Comparison of ENCODE assay signal across 19 mouse cellular contexts in the genomic region with DNA sequence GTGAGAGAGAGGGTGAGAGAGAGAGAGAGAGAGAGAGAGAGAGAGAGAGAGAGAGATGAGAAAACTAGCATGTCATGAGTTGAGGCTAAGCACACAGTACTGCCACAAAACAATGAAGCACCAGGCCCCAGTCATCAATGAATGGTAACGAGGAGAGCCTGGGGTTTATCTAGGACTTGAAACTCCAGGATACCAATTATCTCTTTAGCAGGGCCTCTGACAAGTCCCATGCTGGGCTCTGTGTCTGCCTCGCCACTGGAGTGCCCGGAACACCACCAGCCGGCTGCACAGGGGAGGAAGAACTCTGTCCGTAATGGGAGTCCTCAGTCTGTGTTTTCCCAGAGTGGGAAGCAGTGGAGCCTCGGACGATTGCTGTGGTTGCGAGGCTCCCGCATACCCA. TPM values are rescaled to one million over a fixed set of nuclear protein-coding genes. Genes with fewer than 3 reads are reported as not detected.
DNase-seq lines count a peak whose midpoint lies in the region; ATAC-seq and TF ChIP-seq lines count a peak whose summit lies in the region.
"Had no signal": no experiment of that assay in that cellular context is flagged by ENCODE, and none has a peak within 500 bp of the region (broad histone marks: within the 10 kb centered on the region; RNA-seq: fewer than 3 reads in every experiment).

No protein-coding gene starts in this region.

- no peak overlapping the region for H3K4me3 ChIP-seq in heart, embryonic 11.5 days (ENCODE audit: low read depth, low read length)
- H3K4me3 ChIP-seq in midbrain, embryonic 11.5 days (ENCODE audit: low read depth, low read length) = no peak overlapping the region
- no peak overlapping the region for H3K4me3 ChIP-seq in midbrain, embryonic 15.5 days
- no peak overlapping the region for H3K4me3 ChIP-seq in forebrain, postnatal 0 days (ENCODE audit: low read depth, low read length)
- H3K4me3 ChIP-seq: hindbrain, embryonic 15.5 days; limb, embryonic 15.5 days had no signal

- H3K4me1 ChIP-seq in heart, embryonic 11.5 days (ENCODE audit: control insufficient read depth, insufficient read depth, low read length) = peaks cover 16% of the 10 kb centered on the region
- peaks cover 32% of the 10 kb centered on the region for H3K4me1 ChIP-seq in midbrain, embryonic 11.5 days (ENCODE audit: control insufficient read depth, insufficient read depth, low read length)
- peaks cover 31% of the 10 kb centered on the region for H3K4me1 ChIP-seq in midbrain, embryonic 15.5 days
- H3K4me1 ChIP-seq in forebrain, postnatal 0 days (ENCODE audit: insufficient read depth) = peaks cover 18% of the 10 kb centered on the region
- H3K4me1 ChIP-seq: limb, embryonic 15.5 days had no signal

- no peaks in the 10 kb centered on the region for H3K36me3 ChIP-seq in heart, embryonic 11.5 days (ENCODE audit: control insufficient read depth, insufficient read depth, low read length)
- no peaks in the 10 kb centered on the region for H3K36me3 ChIP-seq in midbrain, embryonic 11.5 days (ENCODE audit: control insufficient read depth, insufficient read depth, low read length)
- H3K36me3 ChIP-seq in midbrain, embryonic 15.5 days (replicated peaks) = no peaks in the 10 kb centered on the region
- no peaks in the 10 kb centered on the region; the same call in 1 of the 2 replicates for H3K36me3 ChIP-seq in forebrain, postnatal 0 days (ENCODE audit: insufficient read depth)
- H3K36me3 ChIP-seq: hindbrain, embryonic 15.5 days had no signal

- no peaks in the 10 kb centered on the region for H3K9me3 ChIP-seq in heart, embryonic 11.5 days (replicated peaks; ENCODE audit: control insufficient read depth, low read length)
- peaks cover 6% of the 10 kb centered on the region; the same call in 1 of the 2 replicates for H3K9me3 ChIP-seq in midbrain, embryonic 11.5 days (ENCODE audit: control insufficient read depth, low read length)
- no peaks in the 10 kb centered on the region for H3K9me3 ChIP-seq in midbrain, embryonic 15.5 days
- H3K9me3 ChIP-seq in forebrain, postnatal 0 days (ENCODE audit: low read length) = no peaks in the 10 kb centered on the region
- H3K9me3 ChIP-seq: hindbrain, embryonic 15.5 days; limb, embryonic 15.5 days had no signal

- H3K27ac ChIP-seq in heart, embryonic 11.5 days (ENCODE audit: low read depth, low read length) = peak overlapping the region; percentile 58; the same call in 1 of the 2 replicates
- H3K27ac ChIP-seq in midbrain, embryonic 11.5 days (ENCODE audit: low read depth, low read length) = no peak overlapping the region
- no peak overlapping the region for H3K27ac ChIP-seq in midbrain, embryonic 15.5 days
- H3K27ac ChIP-seq in forebrain, postnatal 0 days (ENCODE audit: low read depth, low read length) = 0 out of 2 replicates have a peak overlapping the region, but pooled peaks have one; percentile 29
- H3K27ac ChIP-seq: hindbrain, embryonic 15.5 days; limb, embryonic 15.5 days had no signal

- no peak overlapping the region for H3K4me2 ChIP-seq in heart, embryonic 11.5 days
- H3K4me2 ChIP-seq in midbrain, embryonic 11.5 days = no peak overlapping the region
- H3K4me2 ChIP-seq in midbrain, embryonic 15.5 days = no peak overlapping the region
- H3K4me2 ChIP-seq in forebrain, postnatal 0 days (ENCODE audit: low read depth) = no peak overlapping the region
- H3K4me2 ChIP-seq: hindbrain, embryonic 15.5 days; limb, embryonic 15.5 days had no signal

- no peaks in the 10 kb centered on the region for H3K27me3 ChIP-seq in heart, embryonic 11.5 days (ENCODE audit: control insufficient read depth, insufficient read depth, low read length)
- no peaks in the 10 kb centered on the region; the same call in 1 of the 2 replicates for H3K27me3 ChIP-seq in midbrain, embryonic 11.5 days (ENCODE audit: control insufficient read depth, insufficient read depth, low read length)
- H3K27me3 ChIP-seq in midbrain, embryonic 15.5 days (replicated peaks) = 0 out of 2 replicates have a peak, but pooled peaks cover 4% of the 10 kb centered on the region
- H3K27me3 ChIP-seq in forebrain, postnatal 0 days (ENCODE audit: insufficient read depth, low read length) = no peaks in the 10 kb centered on the region; the same call in 1 of the 2 replicates
- H3K27me3 ChIP-seq: hindbrain, embryonic 15.5 days; limb, embryonic 15.5 days had no signal

- no peak for DNase-seq in heart, postnatal 10 days
- DNase-seq in midbrain, embryonic 11.5 days (ENCODE audit: low spot score, missing footprints) = peak; percentile 86
- DNase-seq in forebrain, postnatal 0 days = no peak
- peak; percentile 66 for DNase-seq in retina, postnatal 1 day
- no peak for DNase-seq in spleen, postnatal 14 days (ENCODE audit: low spot score in 2 of 2)
- DNase-seq in cerebellum, postnatal 36 days = no peak
- DNase-seq: cerebellum, adult 9-11 months; gastrocnemius, postnatal 25 days; kidney, adult 11 months; kidney, postnatal 10 days; lung, adult 18-20 months; right cerebral cortex, postnatal 4 days; thymus, postnatal 4 days had no signal

- no peak for TF ChIP-seq CTCF in forebrain, postnatal 0 days (IDR thresholded peaks at IDR 0.05; ENCODE audit: low read depth)

- H3K9ac ChIP-seq in heart, embryonic 11.5 days (ENCODE audit: low read depth, low read length) = no peak overlapping the region
- H3K9ac ChIP-seq in midbrain, embryonic 11.5 days (ENCODE audit: low read length) = no peak overlapping the region
- H3K9ac ChIP-seq in midbrain, embryonic 15.5 days = no peak overlapping the region
- H3K9ac ChIP-seq in forebrain, postnatal 0 days = no peak overlapping the region
- H3K9ac ChIP-seq: hindbrain, embryonic 15.5 days; limb, embryonic 15.5 days had no signal

- no peak for ATAC-seq in heart, embryonic 11.5 days (replicated peaks; ENCODE audit: insufficient number of reproducible peaks, low FRiP score, low TSS enrichment)
- ATAC-seq in midbrain, embryonic 11.5 days (ENCODE audit: low FRiP score) = no peak
- ATAC-seq in midbrain, embryonic 15.5 days (replicated peaks) = no peak
- ATAC-seq in forebrain, postnatal 0 days = 0 out of 2 replicates have a peak, but pooled peaks have one; percentile 4

- WGBS in heart, embryonic 11.5 days (ENCODE audit: insufficient replicate concordance) = 16% methylated on average over 9 of the region's 9 CpGs
- 15% methylated on average over 9 of the region's 9 CpGs for WGBS in midbrain, embryonic 11.5 days
- 17% methylated on average over 9 of the region's 9 CpGs for WGBS in midbrain, embryonic 15.5 days
- WGBS in forebrain, postnatal 0 days = 30% methylated on average over 9 of the region's 9 CpGs

- intact Hi-C loops in heart, postnatal 10 days (cut with DNase I) = no loop called here

RNA-seq across cellular contexts. Expression of gene Ackr3, which starts 16.5 kb away (rescaled TPM):
- 45.3 and 50.2 TPM in 2 replicates for polyA plus RNA-seq in heart, embryonic 11.5 days (2014; fragmentation: Nextera tagmentation; extraction: Ambion mirVana)
- total RNA-seq in heart, postnatal 10 days (2021) = 10 to 100 TPM; 45.4 to 48.9 TPM
- 28.4 and 29.4 TPM in 2 replicates for polyA plus RNA-seq in midbrain, embryonic 11.5 days (2014; fragmentation: Nextera tagmentation; extraction: Ambion mirVana)
- polyA plus RNA-seq in midbrain, embryonic 15.5 days (2015; fragmentation: Nextera tagmentation; extraction: Ambion mirVana) = 11.3 and 11.4 TPM in 2 replicates
- 7.3 and 10.0 TPM in 2 replicates for total RNA-seq in forebrain, postnatal 0 days (2014; rRNA removed)
- 10.2 and 11.9 TPM in 2 replicates for polyA plus RNA-seq in forebrain, postnatal 0 days (2015; fragmentation: Nextera tagmentation; extraction: Ambion mirVana)
- total RNA-seq: megakaryocyte-erythroid progenitor cell, adult 5-6 weeks; MEL had no signal

Comparison
In these comparisons a context has a peak if more than half of its experiments do, and no peak if none do; other contexts are left out.
1. H3K27ac ChIP-seq: peak in heart, embryonic 11.5 days (single experiment) and forebrain, postnatal 0 days (single experiment); none in midbrain, embryonic 11.5 days (single experiment) and midbrain, embryonic 15.5 days (single experiment).
2. DNase-seq: peak in midbrain, embryonic 11.5 days (single experiment) and retina, postnatal 1 day (single experiment); none in heart, postnatal 10 days (0 of 2), forebrain, postnatal 0 days (single experiment), spleen, postnatal 14 days (0 of 2) and cerebellum, postnatal 36 days (0 of 2).